Mouse (Mus musculus): ENCODE measurements at regions not wholly inside any gene's neighbourhood (a gene's known extent, or its start where the extent isn't known, plus 50 kb on each side); places are given as distances from the start of the nearest gene placed in this dataset.

GRCm38 (mm10) chr3:156253172-156253934, 308.2 kb upstream of the Negr1 start:
- no peak for ATAC-seq

GRCm38 (mm10) chr3:156256719-156257118, 304.9 kb upstream of the Negr1 start:
- H3K4me1 ChIP-seq (ENCODE audit: insufficient read depth), result no peaks in the 10 kb centered on the region
- no peak overlapping the region for H3K27ac ChIP-seq (ENCODE audit: low read depth)
- no peak overlapping the region for H3K9ac ChIP-seq (replicated peaks)
- H3K36me3 ChIP-seq (replicated peaks; ENCODE audit: insufficient read depth, low read length), result no peaks in the 10 kb centered on the region
- H3K4me2 ChIP-seq (ENCODE audit: low read depth, low read length), result no peak overlapping the region
- no peaks in the 10 kb centered on the region for H3K27me3 ChIP-seq (ENCODE audit: insufficient read depth, low read length)
- no peaks in the 10 kb centered on the region for H3K9me3 ChIP-seq (ENCODE audit: low read length)
- 93% methylated on average over 7 of the region's 7 CpGs for WGBS (ENCODE audit: insufficient replicate concordance)
- DNase-seq (no peak), ATAC-seq (no peak)
- TF ChIP-seq EP300 (IDR thresholded peaks at IDR 0.05; ENCODE audit: low read depth), result no peak
- no peak for TF ChIP-seq CTCF (IDR thresholded peaks at IDR 0.05; ENCODE audit: low read depth)
- no peak overlapping the region for H3K4me3 ChIP-seq (ENCODE audit: low read depth, low read length)

More at GRCm38 (mm10) chr3:156253172-156253934, 308.2 kb upstream of the Negr1 start:
- Histone ChIP-seq H3K27me3 (ENCODE audit: insufficient read depth, low read length) (no peaks in the 10 kb centered on the region), H3K36me3 (replicated peaks; ENCODE audit: insufficient read depth, low read length) (no peaks in the 10 kb centered on the region), H3K4me2 (ENCODE audit: low read depth, low read length) (no peak overlapping the region), H3K4me1 (ENCODE audit: insufficient read depth) (no peaks in the 10 kb centered on the region), H3K9me3 (ENCODE audit: low read length) (no peaks in the 10 kb centered on the region), H3K27ac (ENCODE audit: low read depth) (no peak overlapping the region), H3K4me3 (ENCODE audit: low read depth, low read length) (no peak overlapping the region), H3K9ac (replicated peaks) (no peak overlapping the region)
- TF ChIP-seq EP300 (IDR thresholded peaks at IDR 0.05; ENCODE audit: low read depth) (no peak), CTCF (IDR thresholded peaks at IDR 0.05; ENCODE audit: low read depth) (no peak)
- WGBS (ENCODE audit: insufficient replicate concordance), result 56% methylated on average over 7 of the region's 7 CpGs
- DNase-seq, result no peak

DNA sequence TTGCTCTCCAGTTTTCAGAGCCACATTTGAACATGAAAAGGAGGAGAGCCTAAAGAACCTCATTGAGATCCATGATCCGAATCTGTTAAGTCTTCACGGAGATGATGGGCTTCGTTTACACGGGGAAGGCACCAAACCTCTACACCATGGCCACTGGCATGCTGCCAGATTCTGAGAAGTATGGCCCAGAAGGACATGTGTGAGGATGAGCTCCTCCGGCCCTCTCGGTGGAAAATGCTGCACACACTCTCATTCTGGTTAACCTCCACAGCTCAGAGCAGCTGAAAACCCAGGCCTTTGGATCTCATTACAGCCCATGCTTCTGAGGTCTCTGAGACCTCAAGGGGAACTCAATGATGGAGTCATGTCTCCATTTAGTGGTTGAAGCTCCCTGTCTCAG, 296.9 kb upstream of the Negr1 start:
- DNase-seq, result no peak
- Histone ChIP-seq H3K9ac (replicated peaks) (no peak overlapping the region), H3K4me3 (ENCODE audit: low read depth, low read length) (no peak overlapping the region), H3K4me1 (ENCODE audit: insufficient read depth) (no peaks in the 10 kb centered on the region), H3K36me3 (replicated peaks; ENCODE audit: insufficient read depth, low read length) (no peaks in the 10 kb centered on the region), H3K9me3 (ENCODE audit: low read length) (no peaks in the 10 kb centered on the region), H3K27ac (ENCODE audit: low read depth) (no peak overlapping the region), H3K4me2 (ENCODE audit: low read depth, low read length) (no peak overlapping the region), H3K27me3 (ENCODE audit: insufficient read depth, low read length) (no peaks in the 10 kb centered on the region)
- ATAC-seq, result no peak
- TF ChIP-seq CTCF (IDR thresholded peaks at IDR 0.05; ENCODE audit: low read depth) (no peak), EP300 (IDR thresholded peaks at IDR 0.05; ENCODE audit: low read depth) (no peak)
- WGBS (ENCODE audit: insufficient replicate concordance), result 90% methylated on average over 6 of the region's 6 CpGs

GRCm38 (mm10) chr3:156267727-156268126, 293.9 kb upstream of the Negr1 start:
- 59% methylated on average over 4 of the region's 4 CpGs for WGBS (ENCODE audit: insufficient replicate concordance)
- Histone ChIP-seq H3K36me3 (replicated peaks; ENCODE audit: insufficient read depth, low read length) (no peaks in the 10 kb centered on the region), H3K4me3 (ENCODE audit: low read depth, low read length) (no peak overlapping the region), H3K9me3 (ENCODE audit: low read length) (no peaks in the 10 kb centered on the region), H3K4me2 (ENCODE audit: low read depth, low read length) (no peak overlapping the region), H3K27ac (ENCODE audit: low read depth) (no peak overlapping the region), H3K4me1 (ENCODE audit: insufficient read depth) (no peaks in the 10 kb centered on the region), H3K27me3 (ENCODE audit: insufficient read depth, low read length) (no peaks in the 10 kb centered on the region), H3K9ac (replicated peaks) (no peak overlapping the region)
- no peak for ATAC-seq
- no peak for DNase-seq
- no peak for TF ChIP-seq EP300 (IDR thresholded peaks at IDR 0.05; ENCODE audit: low read depth)
- TF ChIP-seq CTCF (IDR thresholded peaks at IDR 0.05; ENCODE audit: low read depth), result no peak

DNA sequence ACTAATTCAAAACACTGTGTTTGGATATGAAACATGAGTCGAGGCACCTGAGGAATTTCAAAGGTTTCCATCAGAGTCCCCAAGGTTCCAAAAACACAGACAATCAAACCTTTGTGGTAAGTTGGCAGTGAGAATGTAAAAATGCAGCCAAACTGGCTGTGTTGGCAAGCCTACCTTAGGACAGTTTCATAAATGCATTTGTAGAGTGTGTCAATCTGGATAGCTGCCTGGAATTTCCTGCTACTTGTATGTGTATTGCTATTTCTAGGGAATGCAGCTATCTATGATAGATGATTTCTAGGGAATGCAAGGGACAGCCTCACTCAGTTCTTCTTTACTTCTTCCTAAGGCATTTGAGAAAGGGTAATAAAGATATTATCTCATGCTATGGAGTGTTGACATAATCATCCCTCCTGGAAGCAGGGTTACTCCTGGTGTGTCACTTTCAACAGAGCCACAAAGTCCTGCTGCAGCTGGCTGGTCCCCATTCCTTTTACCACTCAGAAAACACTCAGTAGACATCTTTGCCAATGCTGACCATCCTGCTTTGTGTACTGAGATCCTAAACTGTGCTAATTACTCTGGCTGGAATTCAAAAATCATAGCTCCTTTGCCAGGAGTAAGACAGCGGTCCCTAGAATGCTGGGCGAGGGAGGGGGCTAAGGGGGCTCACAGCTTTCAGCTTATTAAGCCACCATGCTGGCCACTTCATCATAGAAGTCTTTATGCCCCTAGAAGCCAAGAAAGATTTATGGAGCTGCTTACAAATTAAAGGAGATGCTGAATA, 261.4 kb upstream of the Negr1 start:
- no peak overlapping the region for H3K4me3 ChIP-seq (ENCODE audit: low read depth, low read length)
- TF ChIP-seq EP300 (IDR thresholded peaks at IDR 0.05; ENCODE audit: low read depth) (no peak), CTCF (IDR thresholded peaks at IDR 0.05; ENCODE audit: low read depth) (no peak)
- no peaks in the 10 kb centered on the region for H3K36me3 ChIP-seq (replicated peaks; ENCODE audit: insufficient read depth, low read length)
- no peaks in the 10 kb centered on the region for H3K27me3 ChIP-seq (ENCODE audit: insufficient read depth, low read length)
- DNase-seq (no peak), ATAC-seq (no peak)
- H3K4me2 ChIP-seq (ENCODE audit: low read depth, low read length), result no peak overlapping the region
- H3K4me1 ChIP-seq (ENCODE audit: insufficient read depth), result no peaks in the 10 kb centered on the region
- no peak overlapping the region for H3K9ac ChIP-seq (replicated peaks)
- 56% methylated on average over 3 of the region's 3 CpGs for WGBS (ENCODE audit: insufficient replicate concordance)
- H3K27ac ChIP-seq (ENCODE audit: low read depth), result no peak overlapping the region
- H3K9me3 ChIP-seq (ENCODE audit: low read length), result no peaks in the 10 kb centered on the region

GRCm38 (mm10) chr3:156301302-156301701, 260.3 kb upstream of the Negr1 start:
- H3K4me3 ChIP-seq (ENCODE audit: low read depth, low read length), result no peak overlapping the region
- H3K4me2 ChIP-seq (ENCODE audit: low read depth, low read length), result no peak overlapping the region
- TF ChIP-seq EP300 (IDR thresholded peaks at IDR 0.05; ENCODE audit: low read depth) (no peak), CTCF (IDR thresholded peaks at IDR 0.05; ENCODE audit: low read depth) (no peak)
- H3K36me3 ChIP-seq (replicated peaks; ENCODE audit: insufficient read depth, low read length), result no peaks in the 10 kb centered on the region
- WGBS (ENCODE audit: insufficient replicate concordance), result 80% methylated on average over 1 of the region's 1 CpGs
- H3K27me3 ChIP-seq (ENCODE audit: insufficient read depth, low read length), result no peaks in the 10 kb centered on the region
- DNase-seq, result no peak
- H3K9ac ChIP-seq (replicated peaks), result no peak overlapping the region
- no peaks in the 10 kb centered on the region for H3K4me1 ChIP-seq (ENCODE audit: insufficient read depth)
- H3K27ac ChIP-seq (ENCODE audit: low read depth), result no peak overlapping the region
- ATAC-seq, result no peak
- H3K9me3 ChIP-seq (ENCODE audit: low read length), result no peaks in the 10 kb centered on the region

All from liver, postnatal 0 days (tissue).